Mouse (Mus musculus): ENCODE measurements around the gene Uggt2. TPM values are rescaled to one million over a fixed set of nuclear protein-coding genes. Genes with fewer than 3 reads are reported as not detected.

Gene Uggt2
- polyA plus RNA-seq, 1 experiment from 2014 or later, result 12.7 TPM

DNA sequence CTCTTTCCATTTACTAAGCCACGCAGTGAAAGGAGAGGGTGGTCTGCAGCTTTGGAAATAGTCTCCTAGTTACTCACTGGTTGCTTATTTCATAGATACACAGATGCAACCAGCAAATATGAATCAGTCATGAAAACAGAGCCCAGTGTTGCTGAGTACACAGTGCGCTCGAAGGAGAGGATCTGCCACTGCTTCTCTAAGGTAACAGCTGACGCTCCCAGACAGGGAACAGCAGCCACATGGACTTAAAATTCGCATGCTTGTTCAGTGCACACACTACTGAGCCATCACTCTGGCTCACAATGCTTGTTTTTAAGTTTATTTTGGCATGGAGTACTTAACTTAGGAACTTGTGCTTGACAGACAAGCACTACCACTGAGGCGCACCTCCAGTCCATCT lies 127.0 kb downstream of the Uggt2 start:
- Histone ChIP-seq H3K27ac (no peak overlapping the region), H3K4me2 (no peak overlapping the region), H3K9ac (no peak overlapping the region), H3K4me1 (no peaks in the 10 kb centered on the region), H3K9me3 (replicated peaks) (no peaks in the 10 kb centered on the region), H3K4me3 (replicated peaks) (no peak overlapping the region), H3K36me3 (peaks cover 100% of the 10 kb centered on the region), H3K27me3 (no peaks in the 10 kb centered on the region)
- no peak for ATAC-seq (replicated peaks; ENCODE audit: low FRiP score)
- 94% methylated on average over 6 of the region's 6 CpGs for WGBS

DNA sequence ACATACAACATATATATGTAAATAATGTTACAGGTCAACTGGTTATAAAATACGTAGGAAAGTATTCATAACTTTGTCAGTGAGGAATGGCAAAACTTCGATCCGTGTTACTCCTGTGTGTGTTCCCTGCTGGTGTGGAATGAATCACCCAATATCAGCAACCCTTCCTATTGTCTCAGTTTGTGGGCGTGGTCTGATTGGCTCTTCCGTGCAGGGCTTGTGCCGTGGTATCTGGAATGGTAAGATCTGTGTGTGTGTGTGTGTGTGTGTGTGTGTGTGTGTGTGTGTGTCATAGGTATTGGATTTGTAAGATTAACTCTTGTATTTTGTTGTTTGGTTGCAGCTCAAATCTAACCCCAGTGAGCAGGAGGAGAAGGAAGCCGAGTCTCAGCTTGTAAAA lies 131.6 kb downstream of the Uggt2 start:
- 91% methylated on average over 7 of the region's 7 CpGs for WGBS
- no peak overlapping the region for H3K27ac ChIP-seq
- H3K36me3 ChIP-seq, result peaks cover 69% of the 10 kb centered on the region
- no peak overlapping the region for H3K4me3 ChIP-seq (replicated peaks)
- no peaks in the 10 kb centered on the region for H3K9me3 ChIP-seq (replicated peaks)
- H3K4me1 ChIP-seq, result no peaks in the 10 kb centered on the region
- no peak overlapping the region for H3K4me2 ChIP-seq
- no peak for ATAC-seq (replicated peaks; ENCODE audit: low FRiP score)
- H3K27me3 ChIP-seq, result no peaks in the 10 kb centered on the region
- H3K9ac ChIP-seq, result no peak overlapping the region

DNA sequence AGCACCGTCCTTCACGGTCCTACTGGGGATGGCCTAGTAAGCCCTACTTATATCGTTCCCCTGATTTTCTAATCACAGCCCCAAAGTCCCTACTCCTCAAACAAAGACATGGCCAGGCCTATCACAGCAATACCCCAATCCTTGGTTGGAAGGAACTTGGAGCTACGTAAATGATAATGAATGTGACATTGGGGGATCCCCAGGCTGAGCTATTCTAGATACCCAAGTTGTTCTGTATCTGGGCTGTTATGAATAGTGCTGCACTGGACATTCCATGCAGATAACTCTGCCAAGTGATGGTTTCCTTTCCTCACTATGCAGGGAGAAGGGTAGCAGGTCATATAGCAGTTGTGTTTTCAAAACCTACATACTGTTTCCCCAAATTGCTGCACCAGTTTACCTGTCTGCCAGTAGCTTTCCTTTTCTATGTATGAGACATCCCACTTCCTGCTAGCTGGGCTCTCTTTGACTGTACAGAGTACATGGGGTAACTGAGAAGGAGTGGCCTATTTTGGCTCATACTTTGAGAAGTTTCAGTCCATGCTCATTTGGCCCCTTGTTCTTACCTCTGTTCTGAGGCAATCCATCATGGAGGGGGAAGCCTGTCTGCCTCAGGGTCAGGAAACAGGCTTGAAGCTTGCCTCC lies 133.8 kb downstream of the Uggt2 start:
- WGBS, result 98% methylated on average over 4 of the region's 4 CpGs

DNA sequence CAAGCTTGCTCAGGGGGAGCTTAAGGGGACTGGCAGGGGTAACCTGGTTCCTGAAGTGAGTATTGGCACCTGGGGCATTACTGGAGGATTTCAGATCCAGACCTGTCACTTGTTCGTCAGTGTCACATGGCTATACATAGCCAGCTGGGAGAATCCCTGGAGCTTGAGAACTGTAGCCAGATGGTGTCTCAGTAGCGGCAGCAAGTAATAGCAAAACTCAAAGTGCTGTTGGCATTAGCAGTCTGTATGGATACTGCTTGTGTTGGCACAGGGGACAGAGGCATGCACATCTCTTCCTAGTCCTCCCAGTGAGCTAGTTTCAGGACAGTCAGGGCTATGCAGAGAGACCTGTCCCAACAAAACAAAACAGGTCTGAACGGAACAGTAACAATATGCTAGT lies 141.2 kb downstream of the Uggt2 start:
- no peaks in the 10 kb centered on the region for H3K27me3 ChIP-seq
- 95% methylated on average over 3 of the region's 3 CpGs for WGBS
- H3K9ac ChIP-seq, result no peak overlapping the region
- no peaks in the 10 kb centered on the region for H3K9me3 ChIP-seq (replicated peaks)
- H3K27ac ChIP-seq, result no peak overlapping the region
- ATAC-seq (replicated peaks; ENCODE audit: low FRiP score), result no peak
- H3K4me3 ChIP-seq (replicated peaks), result no peak overlapping the region
- H3K36me3 ChIP-seq, result peaks cover 83% of the 10 kb centered on the region
- no peaks in the 10 kb centered on the region for H3K4me1 ChIP-seq
- no peak overlapping the region for H3K4me2 ChIP-seq

More for the DNA sequence above, 133.8 kb downstream of the Uggt2 start:
- H3K27me3 ChIP-seq, result no peaks in the 10 kb centered on the region
- no peak overlapping the region for H3K9ac ChIP-seq
- H3K27ac ChIP-seq, result no peak overlapping the region
- H3K4me2 ChIP-seq, result no peak overlapping the region
- no peak overlapping the region for H3K4me3 ChIP-seq (replicated peaks)
- H3K4me1 ChIP-seq, result no peaks in the 10 kb centered on the region
- no peak for ATAC-seq (replicated peaks; ENCODE audit: low FRiP score)
- H3K9me3 ChIP-seq (replicated peaks), result no peaks in the 10 kb centered on the region
- peaks cover 68% of the 10 kb centered on the region for H3K36me3 ChIP-seq

DNA sequence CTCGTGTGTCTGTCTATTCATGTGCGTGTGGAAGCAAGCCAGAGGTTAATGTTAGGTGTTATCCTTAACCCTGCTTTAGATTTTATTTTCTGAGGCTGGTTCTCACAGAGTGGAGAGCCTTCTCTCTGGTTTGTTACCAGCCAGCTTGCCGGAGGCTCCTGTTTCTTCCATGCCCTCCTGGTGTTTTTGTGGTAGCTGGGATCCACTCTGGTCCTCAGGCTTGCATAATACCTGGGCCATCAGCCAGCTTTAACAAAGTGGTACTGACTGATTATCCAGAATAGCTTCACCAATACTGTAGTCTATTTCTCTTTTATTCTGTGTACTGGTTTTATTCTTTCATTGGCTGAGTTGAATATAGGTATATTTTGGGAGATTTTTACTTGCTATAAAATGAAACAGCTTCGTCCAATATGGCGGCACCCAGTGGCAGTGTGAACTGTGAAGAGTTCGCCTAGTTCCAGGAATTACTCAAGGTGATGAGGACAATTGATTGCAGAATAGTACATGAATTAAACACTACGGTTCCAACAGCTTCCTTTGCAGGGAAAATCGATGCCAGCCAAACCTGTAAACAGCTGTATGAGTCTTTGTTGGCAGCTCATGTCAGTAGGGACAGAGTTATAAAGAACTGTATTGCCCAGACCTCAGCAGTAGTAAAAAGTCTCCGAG lies 147.2 kb downstream of the Uggt2 start:
- Histone ChIP-seq H3K27me3 (no peaks in the 10 kb centered on the region), H3K36me3 (peaks cover 32% of the 10 kb centered on the region), H3K27ac (no peak overlapping the region), H3K4me3 (replicated peaks) (no peak overlapping the region), H3K4me2 (no peak overlapping the region), H3K9me3 (replicated peaks) (no peaks in the 10 kb centered on the region), H3K4me1 (0 out of 2 replicates have a peak, but pooled peaks cover 4% of the 10 kb centered on the region), H3K9ac (no peak overlapping the region)
- no peak for ATAC-seq (replicated peaks; ENCODE audit: low FRiP score)
- 96% methylated on average over 9 of the region's 9 CpGs for WGBS

DNA sequence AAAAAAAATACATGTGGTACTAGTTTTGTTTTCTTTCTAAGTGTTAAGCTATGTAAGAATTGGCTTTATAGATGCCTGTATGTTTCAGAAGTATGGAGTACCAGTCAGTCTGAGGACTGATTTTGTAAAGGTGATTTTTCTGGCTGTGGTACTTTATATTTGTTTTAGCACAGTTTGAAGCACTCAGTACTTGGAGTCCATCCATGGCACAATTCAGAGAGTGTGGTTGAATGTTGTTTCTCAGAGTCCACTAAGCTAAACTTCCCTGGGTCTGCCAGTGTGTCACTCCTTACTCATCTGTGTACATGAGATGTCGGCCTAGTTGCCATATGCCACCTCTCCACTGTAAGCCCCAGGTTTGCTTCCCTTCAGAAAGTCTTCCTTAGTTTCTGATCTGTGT lies 150.4 kb downstream of the Uggt2 start:
- 88% methylated on average over 1 of the region's 1 CpGs for WGBS
- no peaks in the 10 kb centered on the region for H3K27me3 ChIP-seq
- H3K36me3 ChIP-seq, result peaks cover 6% of the 10 kb centered on the region
- H3K9me3 ChIP-seq (replicated peaks), result no peaks in the 10 kb centered on the region
- no peak for ATAC-seq (replicated peaks; ENCODE audit: low FRiP score)
- no peak overlapping the region for H3K4me3 ChIP-seq (replicated peaks)
- H3K4me2 ChIP-seq, result no peak overlapping the region
- H3K4me1 ChIP-seq, result 0 out of 2 replicates have a peak, but pooled peaks cover 4% of the 10 kb centered on the region
- H3K27ac ChIP-seq, result no peak overlapping the region
- no peak overlapping the region for H3K9ac ChIP-seq

DNA sequence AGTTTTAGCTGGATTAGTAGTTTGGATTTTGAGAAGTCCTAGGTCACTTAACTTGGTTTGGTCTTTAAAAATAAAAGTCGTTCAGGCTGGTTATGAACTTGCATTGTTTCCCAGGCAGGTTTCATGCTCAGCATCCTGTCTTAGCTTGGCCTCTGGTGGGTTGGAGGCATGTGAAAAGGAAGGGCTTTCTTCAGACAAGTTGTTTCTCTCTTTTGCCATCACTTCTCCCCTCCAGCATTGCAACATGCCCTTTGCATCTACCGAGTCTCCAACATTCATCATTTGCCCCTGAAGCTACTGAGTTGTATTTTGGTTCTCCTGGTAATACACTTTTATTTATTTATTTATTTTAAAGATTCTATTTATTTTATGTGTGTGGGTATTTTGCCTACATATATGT lies 154.5 kb downstream of the Uggt2 start:
- no peaks in the 10 kb centered on the region for H3K9me3 ChIP-seq (replicated peaks)

DNA sequence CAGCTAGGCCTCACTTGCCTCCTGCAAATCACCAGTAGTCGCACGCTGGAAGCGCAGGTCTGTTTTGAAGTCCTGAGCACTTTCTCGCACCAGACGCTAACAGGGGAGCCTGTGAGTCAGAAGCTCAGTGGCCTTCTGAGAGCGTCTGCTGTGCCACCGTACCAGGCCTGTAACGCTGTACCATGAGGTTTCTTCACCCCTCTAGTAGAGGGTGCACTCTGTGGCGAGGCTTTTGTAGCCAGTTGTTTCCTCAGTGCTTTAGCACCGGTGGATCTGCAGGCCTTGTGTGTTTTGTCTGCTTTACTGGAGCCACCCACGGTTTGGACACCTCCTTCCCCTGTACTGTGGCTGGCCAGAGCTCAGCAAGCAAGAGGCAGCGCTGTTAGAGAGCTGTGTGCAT lies 157.2 kb downstream of the Uggt2 start:
- H3K27ac ChIP-seq, result no peak overlapping the region
- H3K9ac ChIP-seq, result no peak overlapping the region
- 54% methylated on average over 12 of the region's 12 CpGs for WGBS

More for the DNA sequence above, 154.5 kb downstream of the Uggt2 start:
- no peaks in the 10 kb centered on the region for H3K36me3 ChIP-seq
- ATAC-seq (replicated peaks; ENCODE audit: low FRiP score), result no peak
- no peak overlapping the region for H3K4me2 ChIP-seq
- H3K4me1 ChIP-seq, result peaks cover 11% of the 10 kb centered on the region
- H3K9ac ChIP-seq, result no peak overlapping the region
- WGBS, result 81% methylated on average over 2 of the region's 2 CpGs
- H3K4me3 ChIP-seq (replicated peaks), result no peak overlapping the region
- H3K27me3 ChIP-seq, result no peaks in the 10 kb centered on the region
- H3K27ac ChIP-seq, result no peak overlapping the region

DNA sequence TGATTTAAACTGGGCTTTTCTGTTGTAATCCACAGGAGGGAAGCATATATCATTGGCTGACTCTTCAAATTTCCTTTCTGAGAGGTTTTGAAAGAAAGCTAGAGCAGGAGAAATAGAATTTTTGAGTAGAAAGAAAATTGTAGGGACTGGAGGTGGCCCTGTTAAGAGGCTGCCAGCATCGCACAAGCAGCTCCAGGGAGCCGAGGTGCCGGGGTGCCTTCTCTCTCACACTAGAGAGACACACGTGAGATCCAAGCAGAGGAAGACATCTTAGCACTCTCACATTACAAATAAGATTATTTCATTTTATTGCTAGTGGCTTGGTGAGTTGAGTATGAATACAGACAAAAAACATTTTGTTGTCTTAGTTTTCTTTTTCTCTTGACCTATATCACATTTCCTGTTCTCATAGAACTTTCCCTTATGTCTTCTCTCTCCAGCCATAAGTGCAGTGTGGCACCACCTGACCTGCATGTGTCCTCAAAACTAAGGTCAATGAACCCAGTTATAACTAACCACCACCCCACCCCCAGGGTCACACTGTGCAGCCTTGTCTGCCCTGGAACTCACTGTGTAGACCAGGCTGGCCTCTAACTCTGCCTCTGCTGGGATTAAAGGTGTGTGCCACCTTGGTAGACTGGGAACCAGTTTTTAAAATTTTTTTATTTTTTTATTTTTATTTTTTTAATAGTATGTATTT lies 158.3 kb downstream of the Uggt2 start:
- ATAC-seq (replicated peaks; ENCODE audit: low FRiP score), result no peak
- Histone ChIP-seq H3K9ac (no peak overlapping the region), H3K27ac (no peak overlapping the region), H3K27me3 (no peaks in the 10 kb centered on the region), H3K4me1 (peaks cover 29% of the 10 kb centered on the region), H3K9me3 (replicated peaks) (no peaks in the 10 kb centered on the region), H3K4me2 (no peak overlapping the region), H3K4me3 (replicated peaks) (no peak overlapping the region), H3K36me3 (no peaks in the 10 kb centered on the region)
- 76% methylated on average over 4 of the region's 4 CpGs for WGBS

More for the DNA sequence above, 157.2 kb downstream of the Uggt2 start:
- Histone ChIP-seq H3K27me3 (no peaks in the 10 kb centered on the region), H3K4me2 (no peak overlapping the region), H3K9me3 (replicated peaks) (no peaks in the 10 kb centered on the region), H3K36me3 (no peaks in the 10 kb centered on the region), H3K4me1 (peaks cover 25% of the 10 kb centered on the region), H3K4me3 (replicated peaks) (no peak overlapping the region)
- ATAC-seq (replicated peaks; ENCODE audit: low FRiP score), result no peak

DNA sequence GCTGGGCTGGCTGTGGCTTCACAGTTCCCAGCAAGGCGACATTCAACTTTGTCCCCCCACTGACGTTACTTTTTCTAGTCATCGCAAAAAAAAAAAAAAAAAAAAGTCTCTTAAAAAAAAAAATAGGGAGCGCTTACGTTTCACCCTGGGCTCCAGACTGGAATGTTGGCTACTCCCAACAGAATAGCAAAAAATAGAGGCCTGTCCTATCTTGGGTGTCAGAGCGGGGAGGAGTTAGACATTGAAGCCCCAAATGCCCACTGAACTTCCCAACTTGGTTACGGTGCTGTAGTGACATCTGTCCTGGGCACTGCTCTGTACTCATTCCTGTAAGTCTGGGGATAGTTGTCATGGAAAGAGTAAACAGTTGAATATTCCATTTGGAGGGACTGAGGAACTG lies 160.7 kb downstream of the Uggt2 start:
- ATAC-seq (replicated peaks; ENCODE audit: low FRiP score), result no peak
- Histone ChIP-seq H3K27ac (peak overlapping the region; percentile 95), H3K27me3 (no peaks in the 10 kb centered on the region), H3K4me3 (replicated peaks) (peak overlapping the region; percentile 95), H3K36me3 (no peaks in the 10 kb centered on the region), H3K9ac (peak overlapping the region; percentile 99), H3K9me3 (replicated peaks) (no peaks in the 10 kb centered on the region), H3K4me1 (peaks cover 29% of the 10 kb centered on the region), H3K4me2 (peak overlapping the region; percentile 67)
- 2% methylated on average over 7 of the region's 7 CpGs for WGBS

DNA sequence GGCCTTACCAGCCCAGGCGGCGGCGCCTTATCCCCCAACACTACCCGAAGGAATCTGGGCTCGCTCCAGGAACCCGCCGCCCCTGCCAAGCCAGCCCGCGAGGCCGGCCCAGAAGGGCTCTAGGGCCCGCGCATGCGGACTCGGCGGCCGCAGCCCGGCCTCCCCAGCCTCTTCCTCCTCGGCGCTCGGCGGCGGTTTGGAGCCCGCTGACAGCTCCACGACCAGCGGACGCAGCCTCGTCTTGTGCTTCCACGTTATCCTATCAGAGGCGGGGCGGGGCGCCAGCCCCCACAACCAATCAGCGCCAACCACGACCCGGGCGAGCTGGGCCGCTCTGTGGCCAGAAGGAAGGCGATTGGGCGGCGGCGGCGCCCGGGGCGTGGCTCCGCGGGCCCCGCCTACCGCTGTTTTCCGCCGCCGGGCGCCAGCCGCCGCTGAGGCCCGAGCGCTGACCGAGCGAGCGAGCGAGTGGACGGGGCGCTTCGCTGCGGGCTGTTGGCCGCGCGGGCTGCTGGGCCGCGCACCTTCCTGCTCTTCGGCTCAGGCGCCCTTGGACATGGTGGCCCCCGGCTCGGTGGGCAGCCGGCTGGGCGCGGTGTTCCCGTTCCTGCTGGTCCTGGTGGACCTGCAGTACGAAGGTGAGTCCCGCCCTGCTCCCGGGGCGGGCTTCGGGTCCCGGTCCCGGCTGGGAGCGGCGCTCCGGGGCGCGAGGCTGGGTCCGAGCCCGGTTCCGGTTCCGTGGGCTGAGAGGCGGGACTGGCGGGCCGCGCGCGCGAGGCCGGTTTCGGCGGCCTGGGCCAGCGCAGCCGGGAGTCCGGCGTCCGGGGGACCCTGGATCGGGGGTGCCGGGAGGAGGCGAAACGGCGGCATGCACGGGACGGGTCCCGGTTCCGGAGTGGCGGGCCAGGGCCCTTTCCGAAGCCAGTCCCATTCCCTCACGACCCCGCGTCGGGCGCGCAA lies 161.4 kb downstream of the Uggt2 start, which contains the start of gene Dnajc3:
Dnajc3 (plus strand) TSS at position 444 of the 960 bp plus-strand sequence.
- peak within 1 kb of the TSS; percentile 67 for H3K4me2 ChIP-seq
- H3K27ac ChIP-seq, result peak within 1 kb of the TSS; percentile 95
- peak within 1 kb of the TSS; percentile 95 for H3K4me3 ChIP-seq (replicated peaks)
- H3K9ac ChIP-seq, result peak within 1 kb of the TSS; percentile 99
- no peaks in the 10 kb centered on the region for H3K36me3 ChIP-seq
- H3K9me3 ChIP-seq (replicated peaks), result no peaks in the 10 kb centered on the region
- ATAC-seq (replicated peaks; ENCODE audit: low FRiP score), result peak; percentile 100
- WGBS, result under 1% methylated on average over 121 of the region's 124 CpGs
- H3K4me1 ChIP-seq, result peaks cover 29% of the 10 kb centered on the region
- no peaks in the 10 kb centered on the region for H3K27me3 ChIP-seq

All from kidney, embryonic 15.5 days (tissue).